Mouse (Mus musculus): ENCODE measurements at regions not wholly inside any gene's neighbourhood (a gene's known extent, or its start where the extent isn't known, plus 50 kb on each side); places are given as distances from the start of the nearest gene placed in this dataset.

DNA sequence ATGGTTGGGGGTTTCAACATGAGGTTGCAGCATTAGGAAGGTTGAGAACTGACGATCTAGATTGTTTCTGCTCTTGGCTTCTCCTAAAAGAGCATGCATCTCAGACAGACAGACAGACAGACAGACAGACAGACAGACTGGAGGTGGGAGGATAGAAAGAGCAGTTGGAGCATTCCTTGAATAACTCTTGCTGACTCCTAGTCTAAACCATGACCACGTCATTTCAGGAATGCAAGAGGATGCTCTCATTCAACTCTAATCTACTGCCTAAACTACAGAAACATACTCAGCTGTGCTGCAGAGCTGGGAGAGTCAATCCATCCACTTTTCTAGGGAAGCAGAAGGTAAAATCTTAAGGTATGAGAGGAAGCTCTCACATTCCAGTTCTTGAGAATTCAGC lies 792.8 kb upstream of the 4930452B06Rik start:
- no peak for TF ChIP-seq POLR2A (IDR thresholded peaks at IDR 0.05; ENCODE audit: low read depth, low read length)
- TF ChIP-seq CTCF (IDR thresholded peaks at IDR 0.05; ENCODE audit: borderline replicate concordance, insufficient read depth, low read length): no peak
